Mouse (Mus musculus) adrenal gland, postnatal 4 days (tissue): ENCODE results near the gene Aldh9a1. TPM values are rescaled to one million over a fixed set of nuclear protein-coding genes. Genes with fewer than 3 reads are reported as not detected.
"Not testable (repeated sequence)": the region's sequence is repeated elsewhere in the genome, so short reads cannot be mapped to it uniquely, and the experiment has no call there.

Experiments
- DNase-seq, 2 experiments: peaks; one replicate each; pipeline ENCODE4 v3.0.0; 2021 to 2022; ENCODE audit warnings: low spot score in 2 of 2, mixed read lengths in 2 of 2
- long read RNA-seq, 2 experiments: library from polyadenylated mRNA; stranded (forward); transcript quantifications; one replicate each; pipeline ENCODE4 v2.0.0; 2021
- total RNA-seq, 2 experiments: library from RNA; stranded (reverse); gene quantifications; 2 replicates each; pipeline ENCODE4 v1.2.3; 2021

The Aldh9a1 gene
- 10 to 100 TPM; 72.1 to 74.5 TPM for total RNA-seq
- long read RNA-seq, experiment 1, transcript Aldh9a1-201 (11 exons, 2,835 nt): major isoform, 68 of 85 reads
- long read RNA-seq, experiment 1, partial matches to known transcripts: 1 of 85 reads
- long read RNA-seq, experiment 1, other reads (novel, unspliced or antisense): 16 of 85 reads
- long read RNA-seq, experiment 2, transcript Aldh9a1-201 (11 exons, 2,835 nt): major isoform, 105 of 126 reads
- long read RNA-seq, experiment 2, partial matches to known transcripts: 4 of 126 reads
- long read RNA-seq, experiment 2, other reads (novel, unspliced or antisense): 17 of 126 reads

- peak; percentile 74 to 83 for DNase-seq
Measured at GRCm38 (mm10) chr1:167349815-167350596, at the start of gene Aldh9a1. Gene Aldh9a1 (plus strand): TSS chr1:167349991.

- no peak for DNase-seq
Measured at GRCm38 (mm10) chr1:167300122-167300521, 49.7 kb upstream of the Aldh9a1 start.

- DNase-seq: no peak
Measured at GRCm38 (mm10) chr1:167305501-167306137, 44.2 kb upstream of the Aldh9a1 start.

- peak; percentile 42 to 50 for DNase-seq
Measured at GRCm38 (mm10) chr1:167306451-167307240, 43.1 kb upstream of the Aldh9a1 start.

GRCm38 (mm10) chr1:167307674-167308073 lies 42.1 kb upstream of the Aldh9a1 start:
- no peak for DNase-seq

GRCm38 (mm10) chr1:167308261-167309054 lies 41.3 kb upstream of the Aldh9a1 start, which contains the start of gene Tmco1:
Gene Tmco1 (plus strand): TSS chr1:167308378.
- peak; percentile 98 to 99 for DNase-seq

GRCm38 (mm10) chr1:167312367-167312766 lies 37.4 kb upstream of the Aldh9a1 start:
- no peak for DNase-seq

- DNase-seq: no peak
Measured at GRCm38 (mm10) chr1:167313220-167313619, 36.6 kb upstream of the Aldh9a1 start.

- DNase-seq: no peak
Measured at GRCm38 (mm10) chr1:167321691-167322090, 28.1 kb upstream of the Aldh9a1 start.

- no peak for DNase-seq
Measured at GRCm38 (mm10) chr1:167328776-167329175, 21.0 kb upstream of the Aldh9a1 start.

GRCm38 (mm10) chr1:167331106-167331505 lies 18.7 kb upstream of the Aldh9a1 start:
- no peak for DNase-seq

GRCm38 (mm10) chr1:167336398-167336797 lies 13.4 kb upstream of the Aldh9a1 start:
- no peak for DNase-seq

- peak; percentile 64 to 71 for DNase-seq
Measured at GRCm38 (mm10) chr1:167337463-167338095, 12.2 kb upstream of the Aldh9a1 start.

GRCm38 (mm10) chr1:167339177-167339781 lies 10.5 kb upstream of the Aldh9a1 start:
- no peak for DNase-seq

GRCm38 (mm10) chr1:167340111-167340787 lies 9.5 kb upstream of the Aldh9a1 start:
- DNase-seq: no peak

GRCm38 (mm10) chr1:167340910-167341528 lies 8.8 kb upstream of the Aldh9a1 start:
- DNase-seq: no peak

GRCm38 (mm10) chr1:167342831-167343230 lies 7.0 kb upstream of the Aldh9a1 start:
- DNase-seq: no peak

- DNase-seq: not testable (repeated sequence)
Measured at GRCm38 (mm10) chr1:167345994-167346520, 3.7 kb upstream of the Aldh9a1 start.
